Mouse (Mus musculus) C2C12 (cell line): ENCODE data around the gene Sult6b2.

Experiments used
- CEBPB ChIP-seq: IDR thresholded peaks from one replicate; pipeline ENCODE4 v1.6.1; 2011; ENCODE audit warnings: low read depth, mild to moderate bottlenecking, control low read depth, moderate library complexity
- CTCF ChIP-seq: IDR thresholded peaks from one replicate; pipeline ENCODE4 v1.5.1; 2011; ENCODE audit not compliant: control insufficient read depth, insufficient read depth, insufficient read length
- FOSL1 ChIP-seq: IDR thresholded peaks from one replicate; pipeline ENCODE4 v1.8.0; 2011; ENCODE audit warnings: mild to moderate bottlenecking, low read length; ENCODE audit not compliant: poor library complexity, insufficient read depth, severe bottlenecking
- MAX ChIP-seq: IDR thresholded peaks from one replicate; pipeline ENCODE4 v1.6.1; 2011; ENCODE audit warnings: mild to moderate bottlenecking, control low read depth
- MYOD1 ChIP-seq: IDR thresholded peaks from one replicate; pipeline ENCODE4 v1.6.1; 2011; ENCODE audit warnings: low read depth; ENCODE audit not compliant: control insufficient read depth, insufficient read length
- MYOG ChIP-seq: IDR thresholded peaks from one replicate; pipeline ENCODE4 v1.6.1; 2011; ENCODE audit not compliant: control insufficient read depth, insufficient read length; ENCODE audit errors: extremely low read depth
- USF1 ChIP-seq: IDR thresholded peaks from one replicate; pipeline ENCODE4 v1.6.1; 2011; ENCODE audit warnings: low read depth, mild to moderate bottlenecking, control low read depth, moderate library complexity

- TF ChIP-seq CTCF, result no peak
- TF ChIP-seq MYOD1, result no peak
- TF ChIP-seq USF1, result no peak
- no peak for TF ChIP-seq CEBPB
- no peak for TF ChIP-seq MAX
- TF ChIP-seq MYOG, result no peak
- no peak for TF ChIP-seq FOSL1
Observed at GRCm38 (mm10) chr6:142801687-142802086, 2.6 kb downstream of the Sult6b2 start.
